Mouse (Mus musculus): Measurements from ENCODE around the gene Dohh.

- TF ChIP-seq GATA1 (IDR thresholded peaks at IDR 0.05; ENCODE audit: low read length) (no peak), TAL1 (IDR thresholded peaks at IDR 0.05; ENCODE audit: low read length) (no peak)
Measured at GRCm38 (mm10) chr10:81424246-81425051, 40.2 kb downstream of the Dohh start.
